Mouse (Mus musculus) G1E (cell line): Measurements from ENCODE around the gene Hunk. TPM values are rescaled to one million over a fixed set of nuclear protein-coding genes. Genes with fewer than 3 reads are reported as not detected.

Source experiments
- ATAC-seq: 2 replicates; pipeline ENCODE4 v1.8.0; 2016; ENCODE audit warnings: mild to moderate bottlenecking; ENCODE audit not compliant: insufficient number of reproducible peaks, poor library complexity, low FRiP score, severe bottlenecking; ENCODE audit errors: extremely low read depth
- DNase-seq: peaks from one replicate; pipeline ENCODE4 v3.0.0; 2012; ENCODE audit warnings: low spot score
- H3K27me3 ChIP-seq: 2 replicates; pipeline ENCODE4 v1.6.1; 2012; ENCODE audit warnings: mild to moderate bottlenecking, low read length, inconsistent platforms; ENCODE audit not compliant: insufficient read depth
- H3K36me3 ChIP-seq: replicated peaks from 2 replicates; pipeline ENCODE3; 2012; ENCODE audit warnings: mild to moderate bottlenecking, inconsistent platforms
- H3K4me1 ChIP-seq: 2 replicates; pipeline ENCODE4 v1.6.1; 2012; ENCODE audit warnings: low read depth, low read length, inconsistent platforms, mixed read lengths; ENCODE audit not compliant: insufficient read depth
- H3K4me3 ChIP-seq: 2 replicates; pipeline ENCODE4 v1.5.1; 2012; ENCODE audit warnings: low read depth, mild to moderate bottlenecking, inconsistent platforms, low read length, moderate library complexity, mixed read lengths
- H3K9me3 ChIP-seq: replicated peaks from 2 replicates; pipeline ENCODE4 v1.6.1; 2012; ENCODE audit warnings: inconsistent platforms
- CTCF ChIP-seq: IDR thresholded peaks from 2 replicates; pipeline ENCODE4 v1.5.1; 2012; ENCODE audit warnings: low read depth, low read length, inconsistent platforms, mixed read lengths
- GATA1 ChIP-seq: IDR thresholded peaks from 2 replicates; pipeline ENCODE4 v1.6.1; 2012; ENCODE audit warnings: borderline replicate concordance, low read length, inconsistent platforms, mixed read lengths
- GATA2 ChIP-seq: IDR thresholded peaks from 2 replicates; pipeline ENCODE4 v1.6.1; 2012; ENCODE audit warnings: low read depth, low read length, inconsistent platforms, borderline replicate concordance
- POLR2AphosphoS5 ChIP-seq: IDR thresholded peaks from 2 replicates; pipeline ENCODE4 v1.6.1; 2012; ENCODE audit warnings: low read depth, low read length, inconsistent platforms; ENCODE audit not compliant: insufficient replicate concordance
- TAL1 ChIP-seq: conservative IDR thresholded peaks from 2 replicates; pipeline ENCODE4 v1.6.1; 2012; ENCODE audit warnings: low read depth, low read length, inconsistent platforms, mixed read lengths
- polyA plus RNA-seq: library from polyadenylated mRNA; stranded (reverse); fragments of >175 nt; gene quantifications from 2 replicates; pipeline ENCODE4 v1.2.3, GENCODE M21; 2012
- total RNA-seq, 2 experiments: library from RNA; stranded (forward) in 1 of 2; stranded (reverse) in 1 of 2; fragments of 200-1000 nt in 1 of 2; fragments of >200 nt in 1 of 2; fragmentation: Nextera tagmentation in 1 of 2; gene quantifications; 2 replicates each; pipeline ENCODE4 v1.2.3; 2014 to 2017

Hunk gene
- total and polyA plus RNA-seq, 3 experiments, result 0.11 TPM; not detected in 2

DNA sequence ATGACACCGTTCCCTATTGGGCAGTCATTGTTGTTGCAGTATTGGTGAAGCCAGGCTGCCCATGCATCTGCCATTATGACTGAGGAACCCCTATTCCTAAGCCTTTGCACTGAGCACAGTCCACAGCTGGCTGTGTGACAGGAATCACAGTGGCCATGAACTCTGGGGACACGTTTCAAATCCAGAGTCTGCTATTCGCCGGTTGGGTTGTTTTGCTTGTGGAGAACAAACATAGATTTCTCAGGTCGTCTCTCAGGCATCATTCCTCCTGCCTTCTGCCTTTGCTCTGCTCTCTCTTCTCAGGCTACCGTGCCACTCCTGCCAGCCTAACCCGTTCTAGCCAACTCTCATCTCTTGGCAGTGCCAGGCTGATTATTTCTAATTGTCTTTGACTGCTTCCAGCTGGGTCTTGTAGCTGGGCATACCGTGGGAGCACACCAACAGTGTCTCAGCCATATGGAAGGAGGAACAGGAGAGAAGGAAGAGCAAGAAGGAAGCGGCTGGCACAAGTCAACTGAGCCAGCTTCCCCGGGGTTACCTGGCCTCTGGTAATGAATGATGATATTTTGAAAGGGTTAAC lies 3.0 kb upstream of the Hunk start:
- Histone ChIP-seq H3K4me1 (no peaks in the 10 kb centered on the region), H3K36me3 (no peaks in the 10 kb centered on the region), H3K4me3 (no peak overlapping the region), H3K9me3 (peaks cover 51% of the 10 kb centered on the region), H3K27me3 (0 out of 2 replicates have a peak, but pooled peaks cover 3% of the 10 kb centered on the region)
- ATAC-seq (no peak), DNase-seq (no peak)
- TF ChIP-seq GATA2 (no peak), GATA1 (no peak), CTCF (no peak)

DNA sequence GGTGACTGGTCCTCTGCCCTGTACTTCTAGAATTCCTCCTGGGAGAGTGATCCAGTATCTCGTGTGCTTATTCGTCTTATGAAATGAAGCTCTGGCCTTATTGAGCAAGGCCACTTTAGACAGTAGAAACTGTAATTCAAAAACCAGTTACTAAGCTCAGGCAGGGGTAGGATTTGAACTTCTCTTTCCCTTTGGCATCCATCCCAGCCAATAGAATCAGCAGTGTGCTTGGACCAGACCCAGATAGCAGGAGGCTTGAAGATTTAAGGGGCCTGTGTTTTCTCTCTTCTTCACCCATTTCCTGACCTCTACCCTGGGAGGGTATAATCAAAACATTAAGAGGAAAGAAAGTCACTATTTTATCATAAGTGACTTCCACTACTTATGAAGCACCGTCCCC lies 1.8 kb upstream of the Hunk start:
- DNase-seq (no peak), ATAC-seq (no peak)
- H3K36me3 ChIP-seq, result no peaks in the 10 kb centered on the region
- H3K27me3 ChIP-seq, result 0 out of 2 replicates have a peak, but pooled peaks cover 3% of the 10 kb centered on the region
- no peaks in the 10 kb centered on the region for H3K4me1 ChIP-seq
- no peak overlapping the region for H3K4me3 ChIP-seq
- H3K9me3 ChIP-seq, result peaks cover 52% of the 10 kb centered on the region
- TF ChIP-seq POLR2AphosphoS5 (no peak), TAL1 (no peak), GATA1 (no peak), GATA2 (no peak), CTCF (no peak)

DNA sequence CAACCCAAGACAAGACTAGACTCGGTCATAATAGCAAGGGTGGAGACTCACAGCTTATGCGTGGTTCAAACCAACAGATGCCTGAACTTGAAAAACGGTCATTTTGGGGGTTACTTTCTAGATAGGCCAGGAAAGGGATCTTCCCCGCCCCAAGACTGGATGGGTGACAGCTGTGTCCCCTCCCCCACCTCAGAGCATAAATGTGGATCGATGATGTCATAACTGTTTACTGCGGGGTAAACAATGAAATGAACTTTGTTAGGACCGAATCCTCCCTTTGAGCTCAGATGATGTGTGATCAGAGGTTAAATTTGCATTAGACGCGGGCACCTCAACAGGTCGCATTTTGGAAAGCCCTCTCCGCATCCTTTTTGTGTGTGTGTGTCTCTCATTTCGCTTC lies 967 bp upstream of the Hunk start:
- H3K4me1 ChIP-seq, result no peaks in the 10 kb centered on the region
- TF ChIP-seq GATA2 (no peak), GATA1 (no peak), TAL1 (no peak), POLR2AphosphoS5 (no peak), CTCF (no peak)
- 0 out of 2 replicates have a peak, but pooled peaks cover 3% of the 10 kb centered on the region for H3K27me3 ChIP-seq
- ATAC-seq (no peak), DNase-seq (no peak)
- H3K4me3 ChIP-seq, result no peak overlapping the region
- peaks cover 56% of the 10 kb centered on the region for H3K9me3 ChIP-seq
- no peaks in the 10 kb centered on the region for H3K36me3 ChIP-seq

DNA sequence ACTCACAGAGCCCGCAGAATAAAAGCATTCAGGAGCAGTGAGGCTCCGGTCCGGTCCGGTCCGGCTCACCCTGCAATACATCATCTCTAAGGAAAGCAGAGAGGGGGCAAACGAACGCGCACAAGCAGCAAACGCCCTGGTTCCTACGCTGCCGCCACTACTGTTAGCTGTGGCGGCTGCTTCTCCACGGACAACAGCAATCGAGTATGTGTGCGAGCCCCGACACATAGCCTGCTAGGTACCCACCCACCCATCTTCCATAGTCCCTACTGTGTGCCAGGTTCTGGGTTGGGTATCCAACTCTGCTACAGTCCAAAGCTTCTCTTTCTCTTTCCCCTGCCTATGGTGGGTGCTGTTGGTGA lies 506 bp upstream of the Hunk start:
- TF ChIP-seq GATA2 (no peak), GATA1 (no peak), TAL1 (no peak), POLR2AphosphoS5 (no peak), CTCF (no peak)
- DNase-seq (no peak), ATAC-seq (no peak)
- no peaks in the 10 kb centered on the region for H3K36me3 ChIP-seq
- peaks cover 53% of the 10 kb centered on the region for H3K9me3 ChIP-seq
- H3K27me3 ChIP-seq, result 0 out of 2 replicates have a peak, but pooled peaks cover 3% of the 10 kb centered on the region
- no peak overlapping the region for H3K4me3 ChIP-seq
- H3K4me1 ChIP-seq, result no peaks in the 10 kb centered on the region

DNA sequence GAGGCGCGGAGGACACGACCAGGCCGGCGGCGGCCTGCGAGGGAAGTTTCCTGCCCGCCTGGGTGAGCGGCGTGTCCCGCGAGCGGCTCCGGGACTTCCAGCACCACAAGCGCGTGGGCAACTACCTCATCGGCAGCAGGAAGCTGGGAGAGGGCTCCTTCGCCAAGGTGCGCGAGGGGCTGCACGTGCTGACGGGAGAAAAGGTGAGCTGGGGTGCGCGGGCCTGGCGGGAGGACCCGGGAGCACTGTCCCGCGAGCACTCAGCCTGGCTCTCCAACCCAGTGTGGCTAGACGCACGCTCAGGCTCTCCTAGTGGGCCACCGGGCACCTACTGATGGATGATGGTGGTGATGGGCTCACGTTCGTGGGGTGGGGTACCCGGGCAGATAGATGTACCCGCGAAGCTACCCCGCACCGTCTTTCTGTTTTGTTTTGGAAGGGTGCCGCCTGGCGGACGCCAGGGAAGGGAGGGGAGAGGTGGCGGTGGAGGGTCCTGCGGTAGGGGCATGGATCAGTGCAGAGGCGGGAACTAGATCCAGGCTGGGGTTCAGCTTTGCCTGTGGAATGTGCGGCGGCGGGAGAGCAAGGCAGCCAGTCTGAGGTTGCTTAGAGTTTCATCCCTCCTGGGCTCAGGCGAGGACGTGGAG lies 824 bp downstream of the Hunk start:
- no peak for ATAC-seq
- Histone ChIP-seq H3K4me1 (no peaks in the 10 kb centered on the region), H3K4me3 (peak overlapping the region; percentile 9; the same call in 1 of the 2 replicates), H3K27me3 (0 out of 2 replicates have a peak, but pooled peaks cover 3% of the 10 kb centered on the region), H3K36me3 (no peaks in the 10 kb centered on the region), H3K9me3 (peaks cover 59% of the 10 kb centered on the region)
- DNase-seq, result no peak
- TF ChIP-seq POLR2AphosphoS5 (no peak), GATA1 (no peak), TAL1 (no peak), CTCF (no peak), GATA2 (no peak)

DNA sequence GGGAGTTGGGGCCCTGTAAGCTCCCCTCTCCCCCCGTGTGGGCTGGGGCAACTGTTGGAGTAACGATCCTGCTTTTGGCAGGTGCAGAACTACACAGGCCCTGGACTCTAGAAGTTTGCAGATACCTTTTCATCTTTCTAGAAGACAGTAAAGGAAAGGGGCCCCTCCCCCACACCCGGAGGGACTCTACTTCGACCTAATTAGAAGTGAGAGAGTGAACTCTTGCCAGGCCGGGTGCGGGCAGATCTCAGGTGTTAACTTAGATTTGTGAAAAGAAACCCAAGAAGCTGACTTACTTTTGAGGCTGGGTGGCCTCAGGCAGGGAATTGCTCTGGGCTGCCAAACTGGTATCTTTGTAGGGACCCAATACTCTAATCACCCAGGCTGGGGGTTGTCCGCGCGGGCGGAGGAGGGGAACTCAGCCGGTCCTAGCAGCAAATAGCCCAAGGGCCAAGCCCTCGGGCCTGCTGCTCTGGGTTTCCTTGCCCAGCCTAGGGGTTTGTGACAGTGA lies 1.4 kb downstream of the Hunk start:
- TF ChIP-seq GATA1, result no peak
- TF ChIP-seq TAL1, result no peak
- no peak for TF ChIP-seq POLR2AphosphoS5
- TF ChIP-seq CTCF, result no peak
- no peak for TF ChIP-seq GATA2

More for the DNA sequence above, 1.4 kb downstream of the Hunk start:
- ATAC-seq (no peak), DNase-seq (no peak)
- Histone ChIP-seq H3K27me3 (0 out of 2 replicates have a peak, but pooled peaks cover 3% of the 10 kb centered on the region), H3K4me3 (no peak overlapping the region), H3K36me3 (no peaks in the 10 kb centered on the region), H3K4me1 (no peaks in the 10 kb centered on the region), H3K9me3 (peaks cover 55% of the 10 kb centered on the region)
